Mouse (Mus musculus) frontal cortex, postnatal 14 days (tissue): ENCODE measurements at regions not wholly inside any gene's neighbourhood (a gene's known extent, or its start where the extent isn't known, plus 50 kb on each side); places are given as distances from the start of the nearest gene placed in this dataset.
"Not testable (repeated sequence)": the region's sequence is repeated elsewhere in the genome, so short reads cannot be mapped to it uniquely, and the experiment has no call there.

Source experiments
- DNase-seq, 2 experiments: peaks; one replicate each; pipeline ENCODE4 v3.0.0; 2022; ENCODE audit warnings: low spot score in 2 of 2

DNA sequence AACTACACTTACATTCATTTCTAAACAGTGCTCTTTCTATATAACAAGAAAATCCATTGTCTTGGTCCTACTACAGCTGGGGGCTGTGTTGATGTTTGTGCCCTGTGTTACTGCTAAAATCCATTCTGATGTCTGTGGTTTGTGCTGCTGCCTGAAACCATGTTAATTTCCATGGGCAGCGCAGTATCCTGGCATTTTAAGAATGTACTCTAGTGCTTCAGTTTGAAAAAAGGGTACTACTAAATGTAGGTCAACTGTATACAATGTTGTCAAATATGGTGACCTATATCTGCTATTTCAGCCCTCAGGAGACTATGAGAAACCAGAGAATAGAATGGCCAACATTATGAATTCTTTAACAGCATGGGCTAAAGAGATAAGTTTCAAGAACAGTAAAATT lies 1052.2 kb downstream of the Hace1 start:
- no peak for DNase-seq

DNA sequence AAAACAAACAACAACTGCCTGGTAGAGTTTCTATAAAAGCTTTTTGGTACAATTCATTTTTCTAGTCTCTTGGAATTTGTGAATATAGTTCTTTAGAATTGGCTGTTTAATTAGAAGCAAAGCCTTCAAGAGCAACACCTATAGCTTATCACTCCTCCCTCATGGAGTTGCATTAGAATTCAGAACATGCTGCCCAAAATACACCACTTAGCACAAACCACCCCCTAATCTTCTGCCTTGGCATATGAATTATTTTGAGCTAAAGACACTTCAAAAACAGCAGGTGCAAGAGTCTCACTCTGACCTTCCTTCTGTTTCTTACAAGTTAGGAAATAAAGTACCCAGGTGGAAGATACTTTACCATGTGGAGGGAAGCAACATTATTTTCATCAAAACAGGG lies 1085.4 kb downstream of the Hace1 start:
- DNase-seq: no peak

DNA sequence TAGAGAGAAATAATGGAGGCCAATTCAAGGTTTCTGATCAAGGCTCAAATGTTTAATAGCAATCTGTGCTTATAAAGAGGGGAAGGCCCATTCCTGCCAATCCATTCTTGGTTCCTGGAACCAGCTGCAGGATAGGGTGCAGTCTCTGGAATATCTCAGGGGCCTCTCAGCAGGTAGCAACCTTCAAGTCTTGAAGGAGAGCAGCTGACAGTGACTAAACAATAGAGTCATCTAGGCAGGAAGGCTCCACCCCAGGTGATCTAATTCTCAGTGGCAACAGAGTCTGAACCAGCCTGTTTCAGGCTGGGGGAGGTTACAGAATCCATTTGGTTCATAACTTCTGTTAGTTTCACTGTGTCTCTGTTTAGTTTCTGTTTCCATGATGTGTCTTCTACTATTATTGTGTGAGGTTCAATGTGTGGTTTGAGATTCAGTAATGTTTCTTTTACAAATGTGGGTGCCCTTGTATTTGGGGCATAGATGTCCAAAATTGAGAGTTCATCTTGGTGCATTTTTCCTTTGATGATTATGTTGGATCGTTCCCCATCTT lies 1112.3 kb downstream of the Hace1 start:
- DNase-seq: not testable (repeated sequence)

DNA sequence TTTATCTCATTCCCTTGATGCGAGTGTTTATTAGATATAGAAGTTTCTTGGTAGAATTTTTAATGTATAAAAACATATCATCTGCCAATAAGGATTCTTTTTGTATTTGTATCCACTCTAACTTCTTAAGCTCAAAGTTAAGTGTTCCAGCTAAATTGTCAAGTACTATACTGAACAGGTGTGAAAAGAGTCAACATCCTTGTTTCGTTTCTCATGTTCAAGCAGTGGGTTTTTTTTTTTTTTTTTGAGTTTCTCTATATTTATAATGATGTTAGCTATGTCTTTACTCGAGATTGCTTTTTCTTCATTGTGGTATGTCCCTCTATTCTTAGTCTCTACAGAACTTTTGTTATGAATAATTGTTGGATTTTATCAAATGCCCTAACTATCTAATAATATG lies 1115.0 kb downstream of the Hace1 start:
- no peak for DNase-seq

DNA sequence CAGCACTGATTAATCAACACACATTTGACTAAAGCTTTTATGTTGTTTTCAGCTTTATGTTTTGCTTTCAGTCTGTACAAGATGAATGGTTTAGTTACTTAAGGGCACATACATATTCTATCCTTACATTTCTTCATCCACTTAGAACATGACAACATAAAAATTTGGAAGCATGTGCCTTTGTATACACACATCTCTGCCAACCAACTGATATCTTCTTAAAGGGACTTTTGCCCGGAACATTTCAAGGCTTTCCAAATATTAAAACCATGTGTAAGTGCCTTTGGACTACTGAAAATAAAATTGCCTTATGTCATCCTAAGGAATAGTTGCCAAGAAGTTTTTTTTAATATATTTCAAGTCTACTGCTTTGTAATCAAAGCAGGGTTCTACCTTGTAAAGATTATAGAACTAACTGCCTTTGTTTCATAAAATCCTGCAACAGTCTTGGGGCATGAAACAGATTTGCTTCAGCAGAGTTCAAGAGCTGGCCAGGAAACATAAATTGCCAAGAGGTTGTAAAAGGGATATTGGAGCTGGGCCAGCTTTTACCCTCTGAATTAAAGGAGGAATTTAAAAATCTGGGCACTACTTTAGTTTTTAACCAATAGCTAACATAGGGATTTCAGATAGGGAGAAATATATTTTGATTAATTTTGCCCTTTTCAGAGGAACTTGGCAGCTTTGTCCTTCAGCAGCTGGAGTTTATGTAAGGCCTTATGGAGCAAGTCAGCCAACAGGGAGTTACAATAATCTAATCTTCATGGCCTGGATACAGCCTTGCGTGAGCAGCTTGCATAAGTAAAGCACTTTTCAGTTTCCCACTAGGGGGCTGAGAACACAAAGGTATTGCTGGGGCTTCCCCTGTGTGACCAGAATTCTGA lies 1120.0 kb downstream of the Hace1 start:
- DNase-seq: no peak

- no peak for DNase-seq
Observed at GRCm38 (mm10) chr10:46701221-46701620, 1123.6 kb downstream of the Hace1 start.

DNA sequence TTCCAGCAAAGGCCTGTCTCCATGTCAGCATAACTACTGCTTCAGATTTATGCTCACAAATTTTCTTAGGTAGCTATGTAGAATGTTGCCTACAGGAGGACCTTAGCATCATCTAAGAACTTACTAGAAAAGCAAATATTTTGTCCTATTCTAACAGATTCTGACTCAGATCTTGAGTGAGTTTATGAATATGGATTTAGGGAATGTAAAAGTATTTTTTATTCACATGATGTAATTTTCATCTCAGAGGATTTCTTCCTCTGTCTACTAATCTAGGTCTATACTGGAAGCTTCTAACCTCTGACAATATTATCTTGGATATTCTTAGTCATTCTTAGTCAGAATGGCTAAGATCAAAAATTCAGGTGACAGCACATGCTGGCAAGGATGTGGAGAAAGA lies 1130.4 kb downstream of the Hace1 start:
- DNase-seq: not testable (repeated sequence)

GRCm38 (mm10) chr10:46712690-46713089 lies 1135.1 kb downstream of the Hace1 start:
- DNase-seq: no peak

- no peak for DNase-seq
Observed at GRCm38 (mm10) chr10:46718349-46719087, 1140.9 kb downstream of the Hace1 start.

DNA sequence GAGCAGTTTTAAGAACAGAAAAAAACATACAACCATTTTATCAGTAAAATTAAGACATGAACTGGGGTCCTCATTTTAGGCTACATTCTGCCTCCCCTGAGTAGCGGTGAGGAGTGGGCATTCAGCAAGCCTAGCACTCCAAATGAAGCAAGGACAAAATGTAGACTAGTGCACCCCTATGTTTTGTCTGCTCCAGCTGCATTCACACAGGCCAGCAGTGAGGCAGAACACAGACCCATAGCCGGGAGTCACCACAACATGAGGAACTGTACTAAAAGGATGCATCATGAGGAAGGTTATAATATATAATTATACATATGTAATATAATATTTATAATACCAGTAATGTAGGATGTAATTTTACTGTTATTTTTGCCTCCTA lies 1141.5 kb downstream of the Hace1 start:
- no peak for DNase-seq

GRCm38 (mm10) chr10:46723666-46724065 lies 1146.0 kb downstream of the Hace1 start:
- DNase-seq: no peak

DNA sequence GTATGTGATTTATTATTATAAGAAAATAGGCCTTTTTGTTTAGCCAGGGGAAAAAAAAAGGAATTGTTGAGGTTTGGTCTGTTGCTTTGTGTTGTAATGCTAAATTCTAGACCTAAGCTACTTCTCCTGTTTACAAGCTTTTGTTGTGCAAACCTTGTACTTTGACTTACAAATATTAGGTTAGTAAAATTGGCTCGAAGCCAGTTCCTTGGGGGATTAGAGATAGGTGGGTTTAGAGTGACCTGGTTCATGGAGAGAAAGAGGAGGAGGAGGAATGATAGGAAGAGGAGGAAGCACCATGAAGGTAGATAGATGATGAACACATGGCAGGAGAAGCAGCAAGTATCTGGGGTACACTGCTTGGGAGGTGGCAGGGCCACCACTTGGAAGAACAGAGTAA lies 1153.0 kb downstream of the Hace1 start:
- no peak for DNase-seq

DNA sequence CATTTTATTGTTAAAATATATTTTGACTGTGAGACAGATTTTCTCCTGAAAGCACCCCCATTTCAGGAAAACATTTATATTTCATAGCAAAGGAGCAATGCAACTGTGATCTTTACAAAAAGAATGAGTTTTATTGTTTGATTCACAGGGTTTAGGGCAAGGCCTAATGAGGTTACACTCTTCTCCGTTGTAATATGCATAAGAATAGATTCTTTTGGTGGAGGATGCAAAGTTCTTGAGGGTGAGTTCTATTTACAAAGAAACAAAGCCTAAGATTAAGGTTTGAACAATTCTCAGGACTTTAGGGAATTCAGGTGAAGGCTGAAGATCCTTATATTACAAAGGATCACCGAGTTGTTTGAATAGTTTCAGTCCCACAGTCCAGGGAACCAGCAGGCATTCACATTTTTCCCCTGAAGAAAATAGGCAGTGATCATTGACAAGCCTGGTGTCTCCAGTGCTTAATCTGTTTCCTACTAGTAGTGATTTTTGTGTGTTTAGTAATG lies 1156.2 kb downstream of the Hace1 start:
- DNase-seq: no peak

GRCm38 (mm10) chr10:46741098-46741497 lies 1163.5 kb downstream of the Hace1 start:
- no peak for DNase-seq

DNA sequence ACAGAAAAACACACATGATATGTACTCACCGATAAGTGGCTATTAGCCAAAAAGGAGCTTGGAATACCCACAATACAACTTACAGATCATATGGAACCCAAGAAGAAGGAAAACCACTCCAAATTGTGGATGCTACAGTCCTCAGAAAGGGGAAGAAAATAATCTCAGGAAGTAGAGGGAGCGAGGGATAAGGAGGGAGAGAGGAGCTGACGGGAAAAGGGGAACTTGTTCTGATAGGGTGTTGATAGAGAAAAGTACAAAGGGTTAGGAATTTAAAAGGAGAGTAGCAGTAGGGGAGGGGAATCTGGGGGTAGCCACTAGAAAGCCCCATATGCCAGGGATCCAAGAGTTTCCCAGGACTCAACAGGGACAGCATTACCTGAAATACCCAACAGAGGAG lies 1164.5 kb downstream of the Hace1 start:
- no peak for DNase-seq

DNA sequence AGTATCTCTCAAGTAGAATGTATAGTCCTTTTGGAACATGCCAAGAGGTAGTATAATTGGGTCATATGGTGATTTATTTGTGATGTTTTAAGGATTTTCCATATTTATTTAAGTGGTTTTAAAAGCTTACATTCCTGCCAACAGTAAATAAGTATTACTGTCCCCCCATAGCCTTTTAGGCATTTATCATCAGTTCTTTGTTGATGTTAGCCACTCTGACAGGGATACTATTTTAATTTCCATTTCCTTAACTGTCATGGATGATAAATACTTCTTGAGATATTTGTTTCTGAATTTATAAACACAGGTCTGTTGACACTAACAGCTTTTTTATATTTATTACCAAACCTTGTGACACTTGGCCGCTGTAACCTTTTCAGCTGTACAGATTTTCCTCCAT lies 1183.3 kb downstream of the Hace1 start:
- DNase-seq: no peak

- no peak for DNase-seq
Observed at GRCm38 (mm10) chr10:46778729-46779128, 1201.1 kb downstream of the Hace1 start.

GRCm38 (mm10) chr10:46785723-46786122 lies 1208.1 kb downstream of the Hace1 start:
- DNase-seq: not testable (repeated sequence)

DNA sequence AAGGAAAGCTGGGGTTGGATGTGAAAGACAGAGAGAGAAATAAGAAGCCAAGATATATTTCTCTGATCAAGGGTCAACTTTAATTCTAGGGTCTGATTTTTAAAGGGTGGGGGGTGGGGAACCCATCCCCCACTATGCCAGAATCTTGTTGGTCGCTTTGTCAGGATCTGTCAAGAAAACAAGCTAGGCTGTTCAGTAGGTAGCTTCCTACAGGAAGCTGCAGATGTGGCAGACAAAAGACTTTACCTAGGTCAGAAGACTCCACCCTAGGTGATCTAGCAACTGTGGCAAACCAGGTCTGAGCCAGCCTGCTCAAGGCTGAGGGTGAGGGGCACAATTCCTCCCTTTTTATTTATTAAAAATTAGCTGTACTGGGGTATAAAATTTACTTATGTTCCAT lies 1236.6 kb downstream of the Hace1 start:
- DNase-seq: no peak

DNA sequence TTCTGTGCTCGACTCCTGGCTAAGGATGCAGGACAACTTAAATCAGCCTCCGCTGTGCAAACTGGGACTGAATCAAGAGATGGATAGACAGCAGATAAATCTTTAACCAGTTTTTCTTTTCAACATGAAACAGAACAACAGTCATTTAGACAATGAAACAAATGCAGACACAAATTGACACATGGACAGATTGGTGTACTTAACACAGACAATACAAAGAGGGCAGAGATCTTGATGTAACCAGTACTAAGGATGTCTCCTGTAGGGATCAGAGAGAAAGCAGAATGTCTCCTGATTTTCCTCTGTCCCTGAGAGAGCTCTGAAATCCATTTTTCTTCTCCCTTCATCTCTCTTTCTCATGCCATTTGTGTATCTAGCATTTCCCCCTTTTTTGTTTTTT lies 1241.5 kb downstream of the Hace1 start:
- DNase-seq: no peak

- DNase-seq: no peak
Observed at GRCm38 (mm10) chr10:46819965-46820364, 1242.3 kb downstream of the Hace1 start.

GRCm38 (mm10) chr10:46823837-46824236 lies 1246.2 kb downstream of the Hace1 start:
- DNase-seq: no peak

- DNase-seq: no peak
Observed at GRCm38 (mm10) chr10:46826012-46826411, 1248.4 kb downstream of the Hace1 start.
